Mouse (Mus musculus) brain, adult 10 weeks (tissue): ENCODE data around the gene Fkrp. TPM values are rescaled to one million over a fixed set of nuclear protein-coding genes. Genes with fewer than 3 reads are reported as not detected.

Source experiments
- polyA plus RNA-seq: library from polyadenylated mRNA; stranded (reverse); fragments of 350-450 nt; fragmentation: Illumina TruSeq; extraction: RNeasy Lipid Tissue Mini Kit (QIAGEN cat#74804); gene quantifications from one replicate; pipeline ENCODE4 v1.2.3, GENCODE M21; 2015; ENCODE audit warnings: low read depth, low replicate concordance

Fkrp gene
- polyA plus RNA-seq = 36.4 TPM

DNA sequence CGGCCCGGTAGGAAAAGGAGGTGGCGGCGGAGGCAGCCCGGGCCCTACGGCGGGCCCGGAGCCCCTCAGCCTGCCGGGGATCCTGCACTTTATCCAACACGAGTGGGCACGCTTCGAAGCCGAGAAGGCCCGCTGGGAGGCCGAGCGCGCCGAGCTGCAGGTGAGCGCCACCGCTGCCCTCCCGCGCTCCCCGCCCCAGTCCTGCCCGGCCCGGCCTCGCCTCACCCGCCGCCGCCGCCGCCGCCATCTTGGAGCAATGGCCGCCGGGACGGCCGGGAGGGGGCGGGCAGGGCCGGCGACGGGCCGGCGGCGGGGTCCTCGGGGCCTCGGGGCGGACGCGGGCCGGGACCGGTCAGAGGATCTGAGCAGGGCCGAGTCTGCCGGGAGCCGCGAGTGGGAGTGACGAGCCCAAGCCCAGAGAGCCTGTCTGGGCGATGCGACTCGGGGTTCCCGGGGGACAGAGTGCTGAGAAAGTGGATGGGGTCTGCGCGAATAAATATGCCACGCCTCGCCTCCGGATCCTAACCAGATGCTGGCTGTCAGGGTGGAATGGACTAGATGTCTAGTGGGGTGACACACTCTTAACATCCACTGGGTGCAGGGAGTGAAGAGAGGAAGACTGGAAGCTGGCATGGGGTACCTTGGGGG, at the start of gene Fkrp:
TSS of gene Fkrp (minus strand) at position 258 of the 648 bp plus-strand sequence.

GRCm38 (mm10) chr7:16842645-16843063, 26.1 kb upstream of the Fkrp start, which contains the start of gene Prkd2:
TSS of gene Prkd2 (plus strand) at chr7:16842902.

DNA sequence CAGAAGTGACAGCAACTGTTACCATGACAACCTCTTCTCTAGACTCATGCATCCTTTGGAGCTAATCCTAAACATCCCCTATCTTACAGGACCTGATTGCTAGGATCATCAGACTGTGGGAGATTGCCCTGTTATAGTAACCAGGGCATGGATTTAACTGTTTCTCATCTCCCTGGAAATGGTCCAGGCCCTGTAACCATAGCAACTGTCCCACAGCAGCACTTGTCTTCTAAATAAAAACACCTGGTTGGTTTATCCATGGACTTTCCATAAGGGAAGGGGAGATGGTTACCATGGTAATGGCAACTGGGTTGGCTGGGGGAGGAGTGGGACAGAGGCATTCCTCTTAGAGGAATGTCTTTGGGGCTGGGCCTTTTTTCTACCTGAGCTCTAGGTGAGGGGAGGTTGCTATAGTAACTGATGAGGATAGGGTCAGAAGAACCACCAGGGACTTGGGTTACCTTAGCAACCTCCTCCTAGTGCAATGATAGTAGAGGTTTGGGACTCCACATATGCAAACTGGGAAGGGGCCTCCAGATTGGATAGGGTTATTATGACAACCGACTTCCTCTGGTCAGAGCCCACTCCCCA, 1.1 kb downstream of the Fkrp start, which contains the start of gene Strn4:
TSS of gene Strn4 (plus strand) at position 539 of the 591 bp plus-strand sequence.

DNA sequence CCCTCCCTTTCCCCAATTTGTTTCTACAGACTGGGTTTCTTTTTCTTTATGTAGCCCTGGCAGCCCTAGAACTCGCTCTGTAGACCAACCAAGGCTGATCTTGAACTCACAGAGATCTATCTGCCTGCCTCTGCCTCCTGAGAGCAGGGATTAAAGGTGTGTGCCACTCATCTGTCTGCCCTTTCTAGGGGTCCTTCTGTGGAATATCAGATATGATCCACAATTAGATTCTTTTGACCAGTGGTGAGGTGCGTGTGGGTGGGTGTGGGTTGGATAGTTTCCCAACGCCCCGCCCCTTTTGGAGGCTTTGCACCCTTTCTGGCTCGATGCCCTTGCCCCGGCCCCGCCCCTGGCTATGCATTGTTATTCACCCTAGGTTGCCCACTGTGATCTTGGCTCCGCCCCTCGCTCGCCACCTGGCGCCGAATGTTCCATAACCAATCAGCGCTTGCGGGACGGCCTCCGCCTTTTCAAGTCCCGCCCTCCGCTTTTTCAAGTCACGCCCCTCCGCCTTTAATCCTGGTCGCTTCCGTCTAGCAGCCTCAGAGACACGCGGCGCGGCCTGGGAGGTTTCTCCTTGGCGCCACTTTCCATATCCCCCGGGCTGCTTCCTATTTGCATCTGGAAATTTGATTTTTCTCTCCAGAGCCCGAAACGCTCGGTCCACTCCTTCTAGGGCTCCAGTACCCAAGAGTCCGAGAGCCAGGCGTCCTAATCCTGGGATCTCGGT, 35.5 kb downstream of the Fkrp start, which contains the start of gene Slc1a5:
TSS of gene Slc1a5 (plus strand) at position 516 of the 730 bp plus-strand sequence.

Other genes with a start within 250 kb of the Fkrp start
- 60.4 TPM for gene Arhgap35, start 201.7 kb downstream of the Fkrp start, polyA plus RNA-seq
- gene Ceacam15, start 141.0 kb downstream of the Fkrp start, polyA plus RNA-seq = not detected
- 0.55 TPM for gene Ceacam9, start 94.8 kb downstream of the Fkrp start, polyA plus RNA-seq
- 421 TPM for gene Ap2s1, start 78.3 kb downstream of the Fkrp start, polyA plus RNA-seq
- 2.6 TPM for gene Slc1a5, start 35.4 kb downstream of the Fkrp start, polyA plus RNA-seq
- gene Strn4, start 843 bp downstream of the Fkrp start, polyA plus RNA-seq = 165 TPM
- 4.0 TPM for gene Prkd2, start 26.2 kb upstream of the Fkrp start, polyA plus RNA-seq
- gene Dact3, start 58.6 kb upstream of the Fkrp start, polyA plus RNA-seq = 69.7 TPM
- 5.7 TPM for gene Gng8, start 75.1 kb upstream of the Fkrp start, polyA plus RNA-seq
- gene Ptgir, start 89.8 kb upstream of the Fkrp start, polyA plus RNA-seq = not detected
- gene Calm3, start 107.4 kb upstream of the Fkrp start, polyA plus RNA-seq = 1,467 TPM
- gene Pnmal2, start 128.0 kb upstream of the Fkrp start, polyA plus RNA-seq = 160 TPM
- 101 TPM for gene Pnmal1, start 142.9 kb upstream of the Fkrp start, polyA plus RNA-seq
- 64.6 TPM for gene Gm42372, start 166.4 kb upstream of the Fkrp start, polyA plus RNA-seq
- 1.8 TPM for gene Ccdc8, start 176.0 kb upstream of the Fkrp start, polyA plus RNA-seq
- gene Ppp5c, start 211.2 kb upstream of the Fkrp start, polyA plus RNA-seq = 131 TPM
- 0.97 TPM for gene Hif3a, start 245.7 kb upstream of the Fkrp start, polyA plus RNA-seq